Mouse (Mus musculus) heart, adult 2 months (tissue): Measurements from ENCODE around the gene Colca2. TPM values are rescaled to one million over a fixed set of nuclear protein-coding genes. Genes with fewer than 3 reads are reported as not detected.

Experiments
- DNase-seq, 2 experiments: peaks; one replicate each; pipeline ENCODE4 v3.0.0; 2021
- H3K27ac ChIP-seq: fragments of 200-600 bp; 2 replicates; pipeline ENCODE4 v1.8.1; 2022
- H3K27me3 ChIP-seq: fragments of 200-500 bp; 2 replicates; pipeline ENCODE4 v1.6.1; 2012; ENCODE audit warnings: mild to moderate bottlenecking, low read length, inconsistent platforms, mixed read lengths; ENCODE audit not compliant: control insufficient read depth, insufficient read depth
- H3K36me3 ChIP-seq: fragments of 200-500 bp; 2 replicates; pipeline ENCODE4 v1.6.1; 2012; ENCODE audit warnings: low read length, inconsistent platforms; ENCODE audit not compliant: control insufficient read depth, insufficient read depth
- H3K4me1 ChIP-seq: fragments of 200-500 bp; 2 replicates; pipeline ENCODE4 v1.6.1; 2011; ENCODE audit warnings: low read length; ENCODE audit not compliant: control insufficient read depth, insufficient read depth
- H3K4me3 ChIP-seq: fragments of 200-600 bp; 2 replicates; pipeline ENCODE4 v1.8.1; 2022
- H3K79me2 ChIP-seq: fragments of 200-500 bp; replicated peaks from 2 replicates; pipeline ENCODE4 v1.6.1; 2012; ENCODE audit warnings: mild to moderate bottlenecking, inconsistent platforms, low read length, moderate library complexity, mixed read lengths; ENCODE audit not compliant: control insufficient read depth, insufficient read depth
- H3K9ac ChIP-seq: fragments of 200-500 bp; 2 replicates; pipeline ENCODE4 v1.6.1; 2012; ENCODE audit warnings: low read depth, mild to moderate bottlenecking, control low read depth, inconsistent platforms, low read length, mixed read lengths
- CTCF ChIP-seq: fragments of 200-600 bp; IDR thresholded peaks from 2 replicates; pipeline ENCODE4 v1.8.1; 2022; ENCODE audit warnings: antibody characterized with exemption, mild to moderate bottlenecking, moderate library complexity
- EP300 ChIP-seq: fragments of 200-500 bp; IDR thresholded peaks from 2 replicates; pipeline ENCODE4 v1.6.1; 2011; ENCODE audit warnings: low read depth, low read length, control low read depth; ENCODE audit not compliant: insufficient read depth
- POLR2A ChIP-seq: fragments of 200-500 bp; IDR thresholded peaks from 2 replicates; pipeline ENCODE4 v1.6.1; 2011; ENCODE audit warnings: mild to moderate bottlenecking, low read depth, low read length, control low read depth; ENCODE audit not compliant: insufficient read depth
- WGBS: fragments of 180-500 bp; shearing (Covaris S2); methylation state at CpG from one replicate; pipeline ENCODE4 v1.1.7; 2018; 5-methylcytosine and 5-hydroxymethylcytosine counted together
- intact Hi-C: fragments of 180-260 bp; cut with DNase I; formaldehyde crosslinking; loops from one replicate; pipeline ENCODE4 v1.15.1; 2025
- polyA plus RNA-seq: library from polyadenylated mRNA; depleted of rRNA; stranded (reverse); fragments of >200 nt; gene quantifications from 2 replicates; pipeline ENCODE4 v1.2.3, GENCODE M21; 2012
- total RNA-seq, 2 experiments: library from RNA; stranded (reverse); gene quantifications; 2 replicates each; pipeline ENCODE4 v1.2.3; 2021

Colca2 gene
- total and polyA plus RNA-seq, 3 experiments = 1.0 to 4.3 (median 1.1) TPM

GRCm38 (mm10) chr9:51277834-51278498, 403 bp downstream of the Colca2 start:
- H3K4me1 ChIP-seq = peaks cover 1% of the 10 kb centered on the region
- intact Hi-C loops = no loop called here
- no peaks in the 10 kb centered on the region for H3K27me3 ChIP-seq
- H3K79me2 ChIP-seq = no peaks in the 10 kb centered on the region
- peak overlapping the region; percentile 78 for H3K9ac ChIP-seq
- peak overlapping the region; percentile 64 for H3K4me3 ChIP-seq
- no peaks in the 10 kb centered on the region for H3K36me3 ChIP-seq
- TF ChIP-seq CTCF = no peak
- TF ChIP-seq POLR2A = no peak
- WGBS = 24% methylated on average over 13 of the region's 13 CpGs
- peak in 1 of 2 experiments; percentile 7 for DNase-seq
- peak overlapping the region; percentile 92 for H3K27ac ChIP-seq

- H3K9ac ChIP-seq = no peak overlapping the region
- no peak overlapping the region for H3K4me3 ChIP-seq
- DNase-seq = no peak
- H3K27me3 ChIP-seq = no peaks in the 10 kb centered on the region
- intact Hi-C loops = no loop called here
- TF ChIP-seq EP300 (no peak), CTCF (no peak), POLR2A (no peak)
- 50% methylated on average over 4 of the region's 4 CpGs for WGBS
- no peaks in the 10 kb centered on the region for H3K79me2 ChIP-seq
- peaks cover 1% of the 10 kb centered on the region for H3K4me1 ChIP-seq
- H3K36me3 ChIP-seq = no peaks in the 10 kb centered on the region
- H3K27ac ChIP-seq = no peak overlapping the region
These were observed 3.7 kb downstream of the Colca2 start for GRCm38 (mm10) chr9:51274678-51275077.

GRCm38 (mm10) chr9:51273581-51274154, 4.7 kb downstream of the Colca2 start:
- H3K4me3 ChIP-seq = no peak overlapping the region
- intact Hi-C loops = no loop called here
- H3K4me1 ChIP-seq = no peaks in the 10 kb centered on the region; the same call in 1 of the 2 replicates
- H3K27ac ChIP-seq = no peak overlapping the region
- no peaks in the 10 kb centered on the region for H3K79me2 ChIP-seq
- H3K9ac ChIP-seq = no peak overlapping the region
- H3K27me3 ChIP-seq = no peaks in the 10 kb centered on the region
- no peaks in the 10 kb centered on the region for H3K36me3 ChIP-seq
- WGBS = 56% methylated on average over 9 of the region's 9 CpGs
- TF ChIP-seq POLR2A = no peak
- TF ChIP-seq CTCF = no peak
- TF ChIP-seq EP300 = no peak
- peak in 1 of 2 experiments; percentile 24 for DNase-seq

- TF ChIP-seq POLR2A = no peak
- TF ChIP-seq CTCF = no peak
- TF ChIP-seq EP300 = no peak
- Histone ChIP-seq H3K36me3 (no peaks in the 10 kb centered on the region), H3K79me2 (no peaks in the 10 kb centered on the region), H3K4me3 (no peak overlapping the region), H3K4me1 (no peaks in the 10 kb centered on the region), H3K27me3 (no peaks in the 10 kb centered on the region), H3K9ac (no peak overlapping the region), H3K27ac (no peak overlapping the region)
- intact Hi-C loops = no loop called here
- DNase-seq = no peak
- 62% methylated on average over 5 of the region's 5 CpGs for WGBS
These were observed 6.3 kb downstream of the Colca2 start for GRCm38 (mm10) chr9:51272102-51272501.

DNA sequence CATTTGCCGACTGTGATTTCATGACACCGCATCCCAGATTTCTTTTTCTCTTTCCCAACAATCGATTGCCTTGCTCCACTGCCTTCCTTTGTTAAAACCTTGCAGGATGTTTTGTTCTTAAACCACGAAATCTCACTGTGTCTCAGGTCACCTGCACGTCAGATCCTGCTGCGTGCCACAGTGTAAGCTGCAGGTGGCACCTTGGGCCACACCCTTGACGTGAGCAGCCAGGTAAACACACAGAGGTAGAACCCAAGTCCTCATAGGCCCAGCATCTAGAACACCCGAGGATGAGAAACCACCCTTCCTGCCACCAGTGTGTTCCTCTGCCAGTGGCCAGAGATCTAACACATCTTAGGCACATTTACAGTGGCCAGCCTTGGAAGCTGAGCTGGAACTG, 7.3 kb downstream of the Colca2 start:
- no peaks in the 10 kb centered on the region for H3K27me3 ChIP-seq
- H3K36me3 ChIP-seq = no peaks in the 10 kb centered on the region
- intact Hi-C loops = no loop called here
- H3K4me3 ChIP-seq = no peak overlapping the region
- no peaks in the 10 kb centered on the region for H3K4me1 ChIP-seq
- H3K27ac ChIP-seq = no peak overlapping the region
- no peaks in the 10 kb centered on the region for H3K79me2 ChIP-seq
- 78% methylated on average over 8 of the region's 8 CpGs for WGBS
- no peak overlapping the region for H3K9ac ChIP-seq
- TF ChIP-seq CTCF (no peak), EP300 (no peak), POLR2A (no peak)
- DNase-seq = no peak

GRCm38 (mm10) chr9:51268852-51269251, 9.5 kb downstream of the Colca2 start:
- Histone ChIP-seq H3K9ac (no peak overlapping the region), H3K27ac (no peak overlapping the region), H3K27me3 (no peaks in the 10 kb centered on the region), H3K79me2 (no peaks in the 10 kb centered on the region), H3K4me3 (no peak overlapping the region), H3K4me1 (no peaks in the 10 kb centered on the region), H3K36me3 (no peaks in the 10 kb centered on the region)
- TF ChIP-seq POLR2A (no peak), EP300 (no peak)
- 85% methylated on average over 5 of the region's 5 CpGs for WGBS
- intact Hi-C loops = no loop called here
- no peak for DNase-seq
